Mouse (Mus musculus) small intestine, adult 2 months (tissue): Measurements from ENCODE around the gene Osbpl2.

ENCODE experiments used
- CTCF ChIP-seq: fragments of 200-500 bp; IDR thresholded peaks from 2 replicates; pipeline ENCODE4 v1.5.1; 2012; ENCODE audit warnings: low read depth, mild to moderate bottlenecking, control low read depth, inconsistent platforms, low read length, moderate library complexity, mixed read lengths; ENCODE audit not compliant: insufficient replicate concordance, insufficient read length; ENCODE audit errors: extremely low read depth
- POLR2A ChIP-seq: fragments of 200-500 bp; IDR thresholded peaks from 2 replicates; pipeline ENCODE4 v1.6.1; 2012; ENCODE audit warnings: low read depth, mild to moderate bottlenecking, control low read depth, inconsistent platforms, low read length, moderate library complexity

DNA sequence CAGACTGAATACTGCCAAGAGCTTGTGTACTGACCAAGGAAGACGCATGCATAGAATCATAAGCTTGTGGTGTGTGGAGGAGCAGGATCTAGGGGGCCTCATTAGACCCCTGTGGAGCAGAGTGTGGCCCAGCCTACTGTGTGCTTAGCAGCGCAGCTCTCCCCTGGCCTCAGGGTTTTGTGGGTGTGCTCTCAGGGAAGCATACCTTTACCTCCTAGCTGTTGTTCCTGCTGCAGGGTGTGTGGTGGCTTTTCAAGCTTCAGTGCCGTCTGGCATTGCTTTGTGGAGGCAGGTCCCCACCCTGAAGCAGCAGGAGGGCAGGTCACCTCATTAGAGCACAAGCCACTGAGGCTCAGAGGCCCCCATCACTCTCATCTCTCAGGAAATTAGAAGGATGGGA, 41.5 kb upstream of the Osbpl2 start:
- no peak for TF ChIP-seq POLR2A
- no peak for TF ChIP-seq CTCF
